Mouse (Mus musculus) neural tube, embryonic 13.5 days (tissue): ENCODE results near the gene Cnn1. TPM values are rescaled to one million over a fixed set of nuclear protein-coding genes. Genes with fewer than 3 reads are reported as not detected.

Experiments used
- ATAC-seq: fragments of 200-750 bp; cut with Nextera tagmentation; 2 replicates; pipeline ENCODE4 v1.8.0; 2017; ENCODE audit warnings: low read depth, mild to moderate bottlenecking, moderate TSS enrichment, moderate library complexity
- H3K27ac ChIP-seq: fragments of 300-500 bp; sonication (generic); replicated peaks from 2 replicates; pipeline ENCODE4 v1.5.1; 2015; ENCODE audit warnings: moderate library complexity, mild to moderate bottlenecking, inconsistent platforms
- H3K27me3 ChIP-seq: fragments of 300-500 bp; sonication (generic); 2 replicates; pipeline ENCODE4 v1.6.1; 2015; ENCODE audit warnings: mild to moderate bottlenecking, inconsistent platforms
- H3K36me3 ChIP-seq: fragments of 300-500 bp; sonication (generic); 2 replicates; pipeline ENCODE4 v1.6.1; 2015; ENCODE audit warnings: mild to moderate bottlenecking, inconsistent platforms
- H3K4me1 ChIP-seq: fragments of 300-500 bp; sonication (generic); replicated peaks from 2 replicates; pipeline ENCODE4 v1.6.1; 2015; ENCODE audit warnings: inconsistent platforms
- H3K4me2 ChIP-seq: fragments of 300-500 bp; sonication (generic); 2 replicates; pipeline ENCODE4 v1.6.1; 2015; ENCODE audit warnings: inconsistent platforms, mild to moderate bottlenecking, moderate library complexity
- H3K4me3 ChIP-seq: fragments of 300-500 bp; sonication (generic); 2 replicates; pipeline ENCODE4 v1.5.1; 2015; ENCODE audit warnings: mild to moderate bottlenecking, inconsistent platforms
- H3K9ac ChIP-seq: fragments of 300-500 bp; sonication (generic); 2 replicates; pipeline ENCODE4 v1.6.1; 2015; ENCODE audit warnings: moderate library complexity, mild to moderate bottlenecking, inconsistent platforms
- H3K9me3 ChIP-seq: fragments of 300-500 bp; sonication (generic); 2 replicates; pipeline ENCODE4 v1.6.1; 2016; ENCODE audit warnings: inconsistent platforms
- WGBS: fragments of 180-500 bp; shearing (Covaris S2); methylation state at CpG from one replicate; pipeline ENCODE4 v1.1.7; 2015; 5-methylcytosine and 5-hydroxymethylcytosine counted together
- microRNA-seq: library from miRNA; unstranded; fragments of <30 nt; microRNA quantifications from one replicate; pipeline ENCODE4, GENCODE M21; 2016
- polyA plus RNA-seq: library from polyadenylated mRNA; unstranded; fragments of >200 nt; fragmentation: Nextera tagmentation; extraction: Ambion mirVana; gene quantifications from 2 replicates; pipeline ENCODE4 v1.2.1, GENCODE M21; 2015

Cnn1 gene
- polyA plus RNA-seq, 1 experiment from 2014 or later, result 2.9 TPM

DNA sequence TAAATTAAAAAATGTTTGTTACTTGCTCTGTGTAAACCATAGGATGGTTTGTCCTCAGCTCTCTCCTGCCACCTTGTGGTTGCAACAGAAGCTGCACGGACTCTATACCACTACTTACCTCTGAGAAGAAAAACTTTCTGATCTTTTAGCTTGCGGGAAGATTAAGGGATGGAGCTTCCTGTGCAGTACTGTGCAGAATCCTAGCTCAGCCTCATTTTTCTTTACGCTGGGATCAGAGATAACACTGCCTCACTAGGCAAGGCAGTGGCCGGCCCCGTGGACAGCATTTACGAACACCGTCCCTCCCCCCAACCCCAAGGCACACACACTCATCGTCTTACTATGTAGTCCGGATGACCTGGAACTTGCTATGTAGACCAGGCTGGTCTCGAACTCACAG is 56.6 kb downstream of the Cnn1 start:
- no peak overlapping the region for H3K27ac ChIP-seq
- no peaks in the 10 kb centered on the region for H3K9me3 ChIP-seq
- peak; percentile 8; the same call in 1 of the 2 replicates for ATAC-seq
- WGBS, result 31% methylated on average over 10 of the region's 10 CpGs
- no peak overlapping the region for H3K9ac ChIP-seq
- no peak overlapping the region; the same call in 1 of the 2 replicates for H3K4me2 ChIP-seq
- H3K4me3 ChIP-seq, result no peak overlapping the region
- H3K36me3 ChIP-seq, result no peaks in the 10 kb centered on the region
- H3K27me3 ChIP-seq, result no peaks in the 10 kb centered on the region
- H3K4me1 ChIP-seq, result peaks cover 25% of the 10 kb centered on the region

- no peaks in the 10 kb centered on the region for H3K27me3 ChIP-seq
- no peaks in the 10 kb centered on the region for H3K36me3 ChIP-seq
- peak within 1 kb of the TSS; percentile 61 for H3K4me2 ChIP-seq
- ATAC-seq, result peak; percentile 98
- H3K27ac ChIP-seq, result peak within 1 kb of the TSS; percentile 88
- H3K4me1 ChIP-seq, result peaks cover 25% of the 10 kb centered on the region
- peak within 1 kb of the TSS; percentile 61 for H3K4me3 ChIP-seq
- WGBS, result 1% methylated on average over 64 of the region's 65 CpGs
- no peaks in the 10 kb centered on the region for H3K9me3 ChIP-seq
- H3K9ac ChIP-seq, result peak within 1 kb of the TSS; percentile 89
Observed at GRCm38 (mm10) chr9:22156497-22157245, 57.7 kb downstream of the Cnn1 start, which contains the start of gene Pigyl. Gene Pigyl, plus strand, starts transcription at chr9:22156846.

- no peaks in the 10 kb centered on the region for H3K9me3 ChIP-seq
- no peak for ATAC-seq
- no peaks in the 10 kb centered on the region for H3K36me3 ChIP-seq
- no peaks in the 10 kb centered on the region for H3K27me3 ChIP-seq
- H3K4me2 ChIP-seq, result peak overlapping the region; percentile 61
- peak overlapping the region; percentile 61 for H3K4me3 ChIP-seq
- 67% methylated on average over 34 of the region's 34 CpGs for WGBS
- H3K27ac ChIP-seq, result peak overlapping the region; percentile 88; the same call in 1 of the 2 replicates
- peaks cover 25% of the 10 kb centered on the region for H3K4me1 ChIP-seq
- peak overlapping the region; percentile 89 for H3K9ac ChIP-seq
Observed at GRCm38 (mm10) chr9:22157516-22158265, 58.7 kb downstream of the Cnn1 start.

Small RNA genes lying within 50 kb of the gene (microRNA-seq; reads per million reads assigned to microRNA genes)
- not detected for gene Mir7084

Other genes starting within 250 kb of the Cnn1 start
- gene Dock6, start 246.6 kb upstream of the Cnn1 start, polyA plus RNA-seq, result 21.3 and 22.8 TPM in 2 replicates
- gene Rab3d, start 181.0 kb upstream of the Cnn1 start, polyA plus RNA-seq, result 25.9 and 26.2 TPM in 2 replicates
- 7.6 and 8.3 TPM in 2 replicates for gene Ccdc159, start 171.7 kb upstream of the Cnn1 start, polyA plus RNA-seq
- 41.7 and 47.4 TPM in 2 replicates for gene Tmem205, start 171.7 kb upstream of the Cnn1 start, polyA plus RNA-seq
- gene Plppr2, start 162.2 kb upstream of the Cnn1 start, polyA plus RNA-seq, result 69.5 and 73.1 TPM in 2 replicates
- 8.8 and 10.7 TPM in 2 replicates for gene Swsap1, start 143.5 kb upstream of the Cnn1 start, polyA plus RNA-seq
- gene Epor, start 135.7 kb upstream of the Cnn1 start, polyA plus RNA-seq, result 2.1 and 2.8 TPM in 2 replicates
- 1.7 and 1.9 TPM in 2 replicates for gene Rgl3, start 109.8 kb upstream of the Cnn1 start, polyA plus RNA-seq
- 3.2 and 3.8 TPM in 2 replicates for gene Ccdc151, start 96.6 kb upstream of the Cnn1 start, polyA plus RNA-seq
- 101 and 108 TPM in 2 replicates for gene Prkcsh, start 96.4 kb upstream of the Cnn1 start, polyA plus RNA-seq
- gene Elavl3, start 47.2 kb upstream of the Cnn1 start, polyA plus RNA-seq, result 82.7 and 86.9 TPM in 2 replicates
- gene Gm49318, start 28.0 kb upstream of the Cnn1 start, polyA plus RNA-seq, result not detected in 2 replicates
- 16.5 and 16.6 TPM in 2 replicates for gene Zfp653, start 27.8 kb upstream of the Cnn1 start, polyA plus RNA-seq
- 47.9 and 57.8 TPM in 2 replicates for gene Ecsit, start 13.8 kb upstream of the Cnn1 start, polyA plus RNA-seq
- gene Elof1, start 18.0 kb downstream of the Cnn1 start, polyA plus RNA-seq, result 170 and 172 TPM in 2 replicates
- gene Acp5, start 36.5 kb downstream of the Cnn1 start, polyA plus RNA-seq, result 1.4 and 1.6 TPM in 2 replicates
- gene Pigyl, start 57.6 kb downstream of the Cnn1 start, polyA plus RNA-seq, result 83.8 and 86.9 TPM in 2 replicates
- gene Zfp872, start 88.9 kb downstream of the Cnn1 start, polyA plus RNA-seq, result 0.12 and 0.31 TPM in 2 replicates
- gene Zfp809, start 126.5 kb downstream of the Cnn1 start, polyA plus RNA-seq, result 9.0 and 10.3 TPM in 2 replicates
- gene Zfp599, start 160.7 kb downstream of the Cnn1 start, polyA plus RNA-seq, result 5.2 and 5.8 TPM in 2 replicates
- 34.1 and 37.9 TPM in 2 replicates for gene Zfp810, start 208.4 kb downstream of the Cnn1 start, polyA plus RNA-seq